Mouse (Mus musculus) stomach, embryonic 14.5 days (tissue): Measurements from ENCODE around the gene Wnt10a. TPM values are rescaled to one million over a fixed set of nuclear protein-coding genes. Genes with fewer than 3 reads are reported as not detected.

Experiments used
- ATAC-seq: fragments of 200-750 bp; cut with Nextera tagmentation; 2 replicates; pipeline ENCODE4 v1.8.0; 2017; ENCODE audit warnings: low read depth, moderate TSS enrichment; ENCODE audit not compliant: insufficient number of reproducible peaks, insufficient read depth, low FRiP score
- H3K27ac ChIP-seq: fragments of 300-500 bp; sonication (generic); 2 replicates; pipeline ENCODE4 v1.5.1; 2014; ENCODE audit warnings: mild to moderate bottlenecking, low read length, moderate library complexity, mixed read lengths
- H3K27me3 ChIP-seq: fragments of 300-500 bp; sonication (generic); 2 replicates; pipeline ENCODE4 v1.6.1; 2014; ENCODE audit warnings: low read length, control low read depth, mixed read lengths; ENCODE audit not compliant: control insufficient read depth, insufficient read depth
- H3K36me3 ChIP-seq: fragments of 300-500 bp; sonication (generic); 2 replicates; pipeline ENCODE4 v1.6.1; 2014; ENCODE audit warnings: mild to moderate bottlenecking, control low read depth, low read length, moderate library complexity, mixed read lengths; ENCODE audit not compliant: control insufficient read depth, insufficient read depth
- H3K4me1 ChIP-seq: fragments of 300-500 bp; sonication (generic); 2 replicates; pipeline ENCODE4 v1.6.1; 2014; ENCODE audit warnings: low read length, control low read depth, mixed read lengths; ENCODE audit not compliant: control insufficient read depth, insufficient read depth
- H3K4me2 ChIP-seq: fragments of 300-500 bp; sonication (generic); replicated peaks from 2 replicates; pipeline ENCODE4 v1.6.1; 2014; ENCODE audit warnings: low read depth, low read length, control low read depth
- H3K4me3 ChIP-seq: fragments of 300-500 bp; sonication (generic); 2 replicates; pipeline ENCODE4 v1.5.1; 2014; ENCODE audit warnings: low read depth, low read length, control low read depth
- H3K9ac ChIP-seq: fragments of 300-500 bp; sonication (generic); replicated peaks from 2 replicates; pipeline ENCODE4 v1.6.1; 2014; ENCODE audit warnings: low read depth, mild to moderate bottlenecking, control low read depth, low read length, moderate library complexity, mixed read lengths
- H3K9me3 ChIP-seq: fragments of 300-500 bp; sonication (generic); 2 replicates; pipeline ENCODE4 v1.6.1; 2016; ENCODE audit warnings: low read depth, low read length, control low read depth; ENCODE audit not compliant: control insufficient read depth
- WGBS: fragments of 180-500 bp; shearing (Covaris S2); extraction: QIAGEN DNeasy Blood & Tissue Kit; methylation state at CpG from one replicate; pipeline ENCODE4 v1.1.7; 2014; 5-methylcytosine and 5-hydroxymethylcytosine counted together
- polyA plus RNA-seq: library from polyadenylated mRNA; unstranded; fragments of >200 nt; fragmentation: Nextera tagmentation; extraction: Ambion mirVana; gene quantifications from 2 replicates; pipeline ENCODE4 v1.2.1, GENCODE M21; 2014

Gene Wnt10a
- polyA plus RNA-seq, 1 experiment from 2014 or later, result 2.0 TPM

DNA sequence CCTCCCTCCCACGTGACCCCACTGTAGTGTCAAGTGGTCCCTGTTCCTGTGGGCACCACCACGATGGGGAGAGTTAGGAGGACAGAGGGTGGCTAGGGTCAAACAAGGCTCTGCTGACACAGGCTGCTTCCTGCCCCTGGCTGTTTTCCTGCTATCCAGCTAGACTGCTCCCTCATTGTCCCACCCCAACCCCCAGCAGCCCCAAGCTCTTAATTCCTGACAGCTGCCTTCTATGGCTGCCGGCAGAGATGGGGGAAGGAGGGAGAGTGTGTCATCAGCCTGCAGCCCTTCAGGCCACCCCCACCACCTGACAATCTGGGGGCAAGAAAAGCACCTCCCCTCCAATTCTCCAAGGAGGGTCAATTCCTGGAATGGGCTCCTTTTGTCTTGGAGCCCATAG, 1.2 kb upstream of the Wnt10a start:
- peaks cover 17% of the 10 kb centered on the region; the same call in 1 of the 2 replicates for H3K4me1 ChIP-seq
- peaks cover 2% of the 10 kb centered on the region; the same call in 1 of the 2 replicates for H3K9me3 ChIP-seq
- 12% methylated on average over 3 of the region's 3 CpGs for WGBS
- no peak overlapping the region for H3K27ac ChIP-seq
- no peak overlapping the region for H3K4me3 ChIP-seq
- peaks cover 81% of the 10 kb centered on the region for H3K27me3 ChIP-seq
- no peaks in the 10 kb centered on the region for H3K36me3 ChIP-seq
- no peak overlapping the region for H3K9ac ChIP-seq
- H3K4me2 ChIP-seq, result no peak overlapping the region
- ATAC-seq, result no peak

DNA sequence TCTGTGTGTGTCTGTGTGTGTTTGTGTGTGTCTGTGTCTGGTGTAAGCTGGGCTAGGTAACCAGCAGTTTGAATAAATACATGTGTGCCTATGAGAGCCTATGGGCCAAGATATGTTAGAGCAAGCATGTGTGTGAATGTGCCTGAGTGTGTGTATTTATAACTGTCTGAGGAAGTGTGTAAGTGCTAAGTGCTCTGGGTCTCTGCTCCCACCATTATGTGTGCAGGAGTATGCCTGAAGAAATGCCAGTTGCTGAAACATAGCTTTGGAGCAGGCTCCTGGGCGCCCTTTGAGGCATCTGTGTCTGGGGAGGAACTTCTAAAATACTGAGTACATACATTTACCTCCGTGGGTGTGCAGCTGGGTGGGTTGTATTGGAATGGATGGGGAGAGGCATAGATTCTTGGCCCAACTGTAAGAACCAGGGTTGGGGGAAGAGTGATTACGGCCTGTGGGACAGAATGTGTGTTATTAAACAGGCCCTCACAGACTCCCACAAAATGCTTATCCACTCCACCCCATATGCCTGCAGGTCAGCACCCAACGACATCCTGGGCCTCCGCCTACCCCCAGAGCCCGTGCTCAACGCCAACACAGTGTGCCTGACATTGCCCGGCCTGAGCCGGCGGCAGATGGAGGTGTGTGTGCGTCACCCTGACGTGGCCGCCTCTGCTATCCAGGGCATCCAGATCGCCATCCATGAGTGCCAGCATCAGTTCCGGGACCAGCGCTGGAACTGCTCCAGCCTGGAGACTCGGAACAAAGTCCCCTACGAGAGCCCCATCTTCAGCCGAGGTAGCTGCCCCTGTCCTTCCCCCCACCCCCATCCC, 1.7 kb downstream of the Wnt10a start:
- H3K4me1 ChIP-seq, result peaks cover 24% of the 10 kb centered on the region; the same call in 1 of the 2 replicates
- 19% methylated on average over 19 of the region's 19 CpGs for WGBS
- H3K4me3 ChIP-seq, result no peak overlapping the region
- H3K27me3 ChIP-seq, result peaks cover 67% of the 10 kb centered on the region
- no peak for ATAC-seq
- no peak overlapping the region for H3K4me2 ChIP-seq
- no peak overlapping the region for H3K27ac ChIP-seq
- H3K9ac ChIP-seq, result no peak overlapping the region
- no peaks in the 10 kb centered on the region for H3K9me3 ChIP-seq
- no peaks in the 10 kb centered on the region for H3K36me3 ChIP-seq

DNA sequence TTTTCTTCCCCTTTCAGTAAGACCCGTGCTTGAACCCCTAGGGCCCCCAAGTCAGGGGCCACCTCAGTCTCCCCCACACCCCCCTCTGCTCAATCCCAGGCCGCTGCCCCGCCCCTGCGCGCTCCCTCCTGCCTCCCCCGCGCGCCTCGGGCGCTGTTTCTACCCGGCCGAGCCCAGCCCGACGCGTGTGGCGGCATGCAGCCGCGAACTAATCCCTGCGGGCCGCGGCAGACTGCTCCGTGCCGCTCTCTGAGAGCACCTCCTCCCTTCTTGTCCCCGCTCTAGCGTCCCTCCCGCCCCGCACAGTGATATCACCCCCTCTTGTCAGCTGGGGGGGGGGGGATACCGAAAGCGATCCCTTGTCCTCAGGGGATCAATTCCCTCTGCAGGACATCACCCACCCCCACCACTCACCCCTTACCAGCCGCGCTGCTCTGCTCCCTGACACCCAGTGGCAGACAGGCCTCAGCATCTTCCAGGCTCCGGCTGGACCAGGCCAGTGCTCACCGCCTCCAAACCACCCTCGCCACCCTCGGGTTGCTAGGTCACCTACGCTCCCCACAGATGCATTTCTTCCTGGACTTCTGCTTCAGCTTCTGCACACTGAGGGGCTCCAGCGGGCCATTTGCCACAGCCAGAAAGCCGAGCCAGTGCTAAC, 3.3 kb downstream of the Wnt10a start:
- Histone ChIP-seq H3K4me2 (peak overlapping the region; percentile 36), H3K27ac (0 out of 2 replicates have a peak overlapping the region, but pooled peaks have one; percentile 21), H3K36me3 (no peaks in the 10 kb centered on the region), H3K4me1 (peaks cover 24% of the 10 kb centered on the region; the same call in 1 of the 2 replicates), H3K9me3 (no peaks in the 10 kb centered on the region), H3K27me3 (peaks cover 60% of the 10 kb centered on the region), H3K4me3 (peak overlapping the region; percentile 17; the same call in 1 of the 2 replicates), H3K9ac (no peak overlapping the region)
- 2% methylated on average over 36 of the region's 38 CpGs for WGBS
- no peak for ATAC-seq

DNA sequence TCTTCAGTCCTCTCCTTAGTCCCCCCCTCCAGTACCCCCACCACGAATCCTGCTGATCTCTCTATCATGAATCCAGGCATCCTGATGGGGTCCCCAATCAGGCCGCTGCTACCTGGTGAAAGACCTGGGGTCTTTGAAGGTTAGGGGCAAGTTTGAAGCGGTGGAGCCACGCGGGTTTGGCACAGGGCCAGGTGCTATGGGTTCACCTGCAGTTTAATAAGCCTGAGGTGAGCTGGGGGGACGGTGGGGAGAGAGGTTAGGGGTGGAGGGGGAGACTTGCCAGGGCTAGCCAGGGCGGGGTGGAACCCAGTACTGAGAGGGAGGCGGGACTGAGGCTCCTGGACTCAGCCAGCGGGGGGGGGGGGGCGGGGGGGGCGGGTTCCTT, 3.8 kb downstream of the Wnt10a start:
- no peak overlapping the region for H3K4me3 ChIP-seq
- peaks cover 24% of the 10 kb centered on the region; the same call in 1 of the 2 replicates for H3K4me1 ChIP-seq
- H3K27ac ChIP-seq, result no peak overlapping the region
- no peak for ATAC-seq
- H3K4me2 ChIP-seq, result peak overlapping the region; percentile 36; the same call in 1 of the 2 replicates
- no peaks in the 10 kb centered on the region for H3K36me3 ChIP-seq
- 2% methylated on average over 6 of the region's 11 CpGs for WGBS
- no peaks in the 10 kb centered on the region for H3K9me3 ChIP-seq
- H3K9ac ChIP-seq, result no peak overlapping the region
- H3K27me3 ChIP-seq, result peaks cover 62% of the 10 kb centered on the region

DNA sequence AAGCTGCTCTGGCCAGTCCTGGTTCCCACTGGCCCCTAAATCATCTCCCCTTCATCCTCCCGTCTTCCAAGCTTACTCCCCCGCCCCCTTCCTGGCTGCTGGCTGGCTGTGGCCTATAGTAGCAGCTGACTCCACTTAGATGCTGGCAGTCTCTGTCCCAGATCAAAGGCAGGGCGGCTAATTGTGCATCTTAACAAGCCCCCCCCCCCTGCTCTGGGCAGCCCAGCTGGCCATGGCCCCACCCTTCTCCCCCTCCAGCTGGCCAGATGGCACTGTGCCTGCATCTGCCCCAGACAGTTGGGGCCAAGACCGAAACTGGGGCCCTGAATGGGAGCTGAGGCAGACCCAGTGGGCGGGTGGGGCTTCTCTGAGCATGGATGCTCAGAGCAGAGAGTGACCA, 6.1 kb downstream of the Wnt10a start:
- peaks cover 14% of the 10 kb centered on the region; the same call in 1 of the 2 replicates for H3K4me1 ChIP-seq

GRCm38 (mm10) chr1:74800424-74800888, 9.1 kb downstream of the Wnt10a start:
- peak overlapping the region; percentile 11 for H3K4me3 ChIP-seq
- H3K27me3 ChIP-seq, result peaks cover 62% of the 10 kb centered on the region
- H3K27ac ChIP-seq, result no peak overlapping the region
- H3K4me1 ChIP-seq, result peaks cover 8% of the 10 kb centered on the region; the same call in 1 of the 2 replicates
- no peak overlapping the region for H3K9ac ChIP-seq
- no peaks in the 10 kb centered on the region for H3K9me3 ChIP-seq
- no peak for ATAC-seq
- 2% methylated on average over 29 of the region's 29 CpGs for WGBS
- no peaks in the 10 kb centered on the region for H3K36me3 ChIP-seq
- H3K4me2 ChIP-seq, result peak overlapping the region; percentile 28; the same call in 1 of the 2 replicates

More for the DNA sequence above, 6.1 kb downstream of the Wnt10a start:
- WGBS, result 19% methylated on average over 5 of the region's 5 CpGs
- ATAC-seq, result peak; percentile 31; the same call in 1 of the 2 replicates
- H3K27me3 ChIP-seq, result peaks cover 56% of the 10 kb centered on the region
- no peak overlapping the region for H3K4me2 ChIP-seq
- no peaks in the 10 kb centered on the region for H3K36me3 ChIP-seq
- H3K4me3 ChIP-seq, result no peak overlapping the region
- H3K9ac ChIP-seq, result no peak overlapping the region
- H3K9me3 ChIP-seq, result no peaks in the 10 kb centered on the region
- no peak overlapping the region for H3K27ac ChIP-seq

DNA sequence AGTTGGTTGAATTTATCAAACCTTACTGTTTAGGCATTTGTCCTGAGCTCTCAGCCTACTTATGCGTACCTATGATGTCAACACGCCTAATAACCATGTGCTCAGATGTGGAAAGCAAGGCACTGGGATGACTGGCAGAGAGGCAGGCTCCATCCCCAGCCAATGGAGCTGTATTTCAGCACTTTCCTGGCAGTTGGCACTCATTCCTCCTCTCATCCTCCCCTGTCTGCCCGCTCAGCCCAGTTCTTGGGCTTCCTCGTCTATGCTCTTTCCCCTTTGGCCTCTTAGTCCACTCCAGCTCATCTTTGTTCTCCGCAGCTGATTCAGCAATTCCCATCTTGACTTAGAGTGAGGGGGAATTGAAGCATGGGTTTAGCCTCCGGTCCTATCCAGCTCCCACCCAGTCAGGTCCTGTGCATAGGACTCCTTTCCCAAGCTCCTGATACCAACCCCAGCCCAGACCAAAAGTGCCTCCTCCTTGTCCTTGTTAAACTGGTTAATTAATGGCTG, 10.4 kb downstream of the Wnt10a start:
- ATAC-seq, result no peak
- WGBS, result 24% methylated on average over 6 of the region's 6 CpGs
- peaks cover 73% of the 10 kb centered on the region for H3K27me3 ChIP-seq

More for the DNA sequence above, 10.4 kb downstream of the Wnt10a start:
- Histone ChIP-seq H3K27ac (no peak overlapping the region), H3K4me3 (no peak overlapping the region), H3K36me3 (no peaks in the 10 kb centered on the region), H3K4me1 (peaks cover 14% of the 10 kb centered on the region; the same call in 1 of the 2 replicates), H3K9ac (no peak overlapping the region), H3K9me3 (no peaks in the 10 kb centered on the region), H3K4me2 (no peak overlapping the region)
